Mouse (Mus musculus) adipose tissue, adult 10 weeks (tissue): ENCODE measurements around the gene Babam2. TPM values are rescaled to one million over a fixed set of nuclear protein-coding genes. Genes with fewer than 3 reads are reported as not detected.

Experiments
- polyA plus RNA-seq: library from polyadenylated mRNA; stranded (reverse); fragments of 350-450 nt; fragmentation: Illumina TruSeq; extraction: RNeasy Lipid Tissue Mini Kit (QIAGEN cat#74804); gene quantifications from one replicate; pipeline ENCODE4 v1.2.3, GENCODE M21; 2014; ENCODE audit warnings: low read depth, low replicate concordance

Gene Babam2
- 46.8 TPM for polyA plus RNA-seq

GRCm38 (mm10) chr5:31697644-31698296 lies at the start of gene Babam2:
TSS of gene Babam2 (plus strand) at chr5:31697684.

GRCm38 (mm10) chr5:31696971-31697643 lies 377 bp upstream of the Babam2 start, which contains the start of gene Rbks:
TSS of gene Rbks (minus strand) at chr5:31697627.

Other genes starting within 250 kb of the Babam2 start
- 22.9 TPM for gene Zfp512, start 245.3 kb upstream of the Babam2 start, polyA plus RNA-seq
- gene 4930548H24Rik, start 211.9 kb upstream of the Babam2 start, polyA plus RNA-seq, result not detected
- 17.8 TPM for gene Gpn1, start 202.9 kb upstream of the Babam2 start, polyA plus RNA-seq
- 17.8 TPM for gene Slc4a1ap, start 170.7 kb upstream of the Babam2 start, polyA plus RNA-seq
- 14.0 TPM for gene Supt7l, start 169.9 kb upstream of the Babam2 start, polyA plus RNA-seq
- gene Mrpl33, start 100.7 kb upstream of the Babam2 start, polyA plus RNA-seq, result 137 TPM
- 14.8 TPM for gene Rbks, start 57 bp upstream of the Babam2 start, polyA plus RNA-seq